Mouse (Mus musculus) adrenal gland (tissue): Measurements from ENCODE around the gene Cacna1f.

Experiments
- intact Hi-C: fragments of 180-260 bp; cut with DNase I; formaldehyde crosslinking; loops from one replicate; pipeline ENCODE4 v1.15.1; 2025

The Cacna1f gene

GRCm38 (mm10) chrX:7673578-7674281 lies 66.8 kb downstream of the Cacna1f start:
- intact Hi-C loops = loop anchor here (10.0 kb wide), 1 partner anchor 249 kb away; no protein-coding TSS in a partner anchor

- intact Hi-C loops = loop anchor here (10.0 kb wide), 1 partner anchor 250 kb away; no protein-coding TSS in a partner anchor
These were observed 67.6 kb downstream of the Cacna1f start for GRCm38 (mm10) chrX:7674284-7675000.

- intact Hi-C loops = loop anchor here (10.0 kb wide), 1 partner anchor 250 kb away; no protein-coding TSS in a partner anchor
These were observed 68.1 kb downstream of the Cacna1f start for GRCm38 (mm10) chrX:7675001-7675380.

- intact Hi-C loops = loop anchor here (10.0 kb wide), 1 partner anchor 254 kb away; no protein-coding TSS in a partner anchor
These were observed 72.1 kb downstream of the Cacna1f start for GRCm38 (mm10) chrX:7678986-7679385.

- intact Hi-C loops = loop anchor here (10.0 kb wide), 1 partner anchor 255 kb away; no protein-coding TSS in a partner anchor
These were observed 72.6 kb downstream of the Cacna1f start for GRCm38 (mm10) chrX:7679405-7680056.

GRCm38 (mm10) chrX:7680057-7680412 lies 73.2 kb downstream of the Cacna1f start:
- intact Hi-C loops = no loop called here

GRCm38 (mm10) chrX:7680864-7681263 lies 74.0 kb downstream of the Cacna1f start, which contains the start of gene Magix:
Magix (minus strand) TSS chrX:7681251.
- intact Hi-C loops = no loop called here
